Mouse (Mus musculus): ENCODE results near the gene Tmem35b.
"Not testable (repeated sequence)": the region's sequence is repeated elsewhere in the genome, so short reads cannot be mapped to it uniquely, and the experiment has no call there.

Tmem35b gene

GRCm38 (mm10) chr4:127123391-127123790 is at the start of gene Tmem35b:
Gene Tmem35b (plus strand): TSS chr4:127123691.
- no peak for DNase-seq (ENCODE audit: low read depth)

GRCm38 (mm10) chr4:127074915-127075314 is 48.6 kb upstream of the Tmem35b start:
- peak; percentile 40 for DNase-seq (ENCODE audit: low read depth)

DNA sequence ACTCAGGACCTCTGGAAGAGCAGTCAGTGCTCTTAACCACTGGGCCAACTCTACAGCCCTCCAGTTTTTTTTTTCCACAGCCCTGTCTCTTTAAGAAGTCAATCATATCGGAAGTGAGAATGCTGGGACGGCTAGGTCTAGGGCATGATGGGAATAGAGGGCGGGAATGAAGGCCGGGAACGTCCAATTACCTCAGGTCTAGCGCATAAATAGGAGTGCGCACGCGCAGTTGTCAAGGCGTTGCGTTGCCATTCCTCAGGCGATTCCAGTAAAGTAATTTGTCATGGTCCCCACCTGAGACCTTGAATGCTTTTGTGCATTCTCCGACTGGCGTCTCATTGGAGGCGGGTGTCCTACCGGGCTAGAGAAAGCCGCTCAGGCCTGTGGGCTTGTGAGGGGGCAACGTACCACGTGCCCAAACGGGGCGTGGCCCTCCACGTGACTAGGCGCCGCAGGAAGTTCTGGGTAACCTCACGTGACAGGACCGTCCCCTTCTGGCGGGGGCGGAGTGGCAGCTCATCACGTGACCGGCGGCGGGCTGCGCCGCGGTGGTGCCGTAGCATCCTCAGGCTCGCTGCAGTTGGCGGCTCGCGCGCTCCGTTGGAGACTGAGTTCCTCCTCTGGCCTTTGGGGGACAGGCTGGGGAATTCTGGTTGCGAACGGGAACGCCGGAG is 46.5 kb upstream of the Tmem35b start, which contains the start of gene Zmym6:
Gene Zmym6 (plus strand): TSS at position 509 of the 674 bp plus-strand sequence.
- DNase-seq (ENCODE audit: low read depth) = peak; percentile 96

GRCm38 (mm10) chr4:127080806-127081205 is 42.7 kb upstream of the Tmem35b start:
- DNase-seq (ENCODE audit: low read depth) = no peak

DNA sequence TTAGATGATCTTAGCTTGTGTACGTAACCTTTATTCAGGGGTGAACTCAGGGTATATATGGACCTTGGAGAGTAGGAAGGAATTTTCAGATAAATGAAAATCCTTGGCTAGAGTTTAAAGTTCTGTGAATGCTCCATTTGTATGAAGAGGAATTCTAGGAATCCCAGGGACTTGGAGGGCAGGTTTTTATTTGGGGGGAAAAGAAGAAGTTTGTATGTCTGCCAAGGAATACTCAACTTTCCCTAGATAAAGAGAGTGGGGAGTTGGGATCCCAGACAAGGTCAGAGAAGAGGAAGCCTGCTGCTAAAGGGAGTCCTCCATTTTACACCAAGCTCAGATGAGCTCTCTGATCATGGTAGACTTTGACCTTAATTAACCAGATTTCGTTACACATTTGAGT is 40.4 kb upstream of the Tmem35b start:
- DNase-seq (ENCODE audit: low read depth) = no peak

- DNase-seq (ENCODE audit: low read depth) = no peak
These were observed 37.7 kb upstream of the Tmem35b start for GRCm38 (mm10) chr4:127085761-127086160.

DNA sequence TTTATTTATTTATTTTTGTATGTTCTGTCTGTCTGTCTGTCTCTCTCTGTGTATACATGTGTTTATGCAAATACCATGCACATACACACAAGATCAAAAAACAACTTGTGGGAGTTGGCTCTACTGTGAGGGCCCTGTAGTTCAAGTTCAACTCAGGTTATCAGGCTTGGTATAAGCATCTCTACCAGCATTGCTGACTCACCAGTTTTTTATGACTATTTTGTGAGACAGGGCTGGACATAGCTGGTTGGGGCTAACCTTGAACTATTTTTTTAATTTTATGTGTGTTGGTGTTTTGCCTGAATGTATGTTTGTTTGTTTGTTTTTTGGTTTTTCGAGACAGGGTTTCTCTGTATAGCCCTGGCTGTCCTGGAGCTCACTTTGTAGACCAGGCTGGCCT is 32.3 kb upstream of the Tmem35b start:
- DNase-seq (ENCODE audit: low read depth) = no peak

- DNase-seq (ENCODE audit: low read depth) = peak; percentile 17
These were observed 28.4 kb upstream of the Tmem35b start for GRCm38 (mm10) chr4:127095090-127095489.

GRCm38 (mm10) chr4:127099552-127099951 is 23.9 kb upstream of the Tmem35b start:
- DNase-seq (ENCODE audit: low read depth) = not testable (repeated sequence)

GRCm38 (mm10) chr4:127107566-127107965 is 15.9 kb upstream of the Tmem35b start:
- no peak for DNase-seq (ENCODE audit: low read depth)

DNA sequence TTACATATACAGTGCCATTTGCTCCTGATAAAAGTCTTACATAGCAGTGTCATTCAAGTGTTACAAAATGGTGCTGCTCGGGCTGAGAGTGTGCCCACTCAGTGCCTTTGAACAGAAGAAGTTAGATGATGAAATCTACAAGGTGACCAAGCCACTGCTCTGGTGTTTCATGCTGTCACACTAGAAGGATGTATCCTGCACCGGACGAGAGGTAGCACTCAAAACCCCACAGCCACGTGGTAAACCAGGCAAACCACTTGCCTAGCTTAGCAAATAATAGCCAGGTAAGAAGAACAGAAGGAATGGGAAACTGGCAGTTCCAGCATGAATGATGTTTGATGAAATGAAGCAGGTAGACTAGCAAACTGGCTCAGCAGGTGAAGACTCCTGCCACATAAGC is 12.9 kb upstream of the Tmem35b start:
- DNase-seq (ENCODE audit: low read depth) = no peak

DNA sequence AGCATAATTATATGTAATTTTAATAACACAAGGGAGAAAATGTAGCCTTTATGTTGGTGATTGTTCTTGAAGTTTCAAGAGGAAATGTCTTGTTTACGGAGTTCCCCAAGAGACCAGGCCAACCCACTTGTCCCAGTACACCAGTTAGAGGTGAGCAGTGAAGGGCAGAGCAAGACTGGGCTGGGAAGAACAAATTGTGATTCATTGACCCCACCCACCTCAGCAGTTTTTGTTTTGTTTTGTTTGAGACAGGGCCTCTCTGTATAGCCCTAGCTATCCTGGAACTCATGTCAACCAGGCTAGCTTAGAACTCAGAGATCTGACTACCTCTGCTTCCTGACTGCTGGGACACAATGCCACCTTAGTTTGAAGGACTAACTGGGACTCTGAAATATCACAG is 840 bp downstream of the Tmem35b start:
- no peak for DNase-seq (ENCODE audit: low read depth)

- DNase-seq (ENCODE audit: low read depth) = peak; percentile 93
These were observed 2.5 kb downstream of the Tmem35b start for GRCm38 (mm10) chr4:127125834-127126463.

GRCm38 (mm10) chr4:127134687-127135086 is 11.2 kb downstream of the Tmem35b start:
- DNase-seq (ENCODE audit: low read depth) = no peak

DNA sequence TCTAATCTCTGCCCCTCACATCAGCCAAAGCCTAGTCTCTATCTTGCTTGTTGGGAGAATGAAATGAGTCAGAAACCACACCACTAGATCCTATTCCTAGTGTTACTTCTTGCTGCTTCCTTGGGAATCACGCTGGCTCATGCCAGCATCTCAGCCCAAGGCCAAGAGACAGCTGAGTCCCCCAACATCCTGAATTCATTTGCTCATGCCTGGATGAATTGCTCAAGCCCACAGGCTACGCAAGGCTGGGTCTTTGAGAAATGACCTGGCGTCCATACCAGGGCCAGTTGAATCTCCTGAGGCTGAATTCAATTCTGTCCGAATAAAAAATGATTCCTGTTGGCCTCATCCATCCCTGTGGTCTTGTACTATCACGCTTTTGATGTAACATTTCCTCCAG is 14.1 kb downstream of the Tmem35b start:
- no peak for DNase-seq (ENCODE audit: low read depth)

DNA sequence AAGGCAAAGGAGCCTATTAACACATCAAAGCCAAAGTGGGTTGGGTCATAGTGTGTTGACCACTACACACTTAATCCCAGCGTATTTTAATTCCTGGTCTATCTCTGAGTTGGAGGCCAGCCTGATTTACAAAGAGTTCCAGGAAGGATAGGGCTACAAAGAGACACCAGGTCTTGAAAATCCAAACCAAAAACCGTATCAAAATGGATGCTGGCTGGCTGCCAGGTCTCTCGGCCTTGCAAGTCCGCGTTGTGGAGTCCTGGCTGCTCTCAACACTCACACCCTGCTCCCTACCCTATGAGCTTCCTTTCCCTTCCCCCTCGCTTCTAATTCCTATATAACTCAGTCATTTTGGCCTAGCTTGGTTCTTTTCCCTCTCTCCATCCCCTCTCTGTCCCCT is 15.0 kb downstream of the Tmem35b start:
- DNase-seq (ENCODE audit: low read depth) = no peak

- no peak for DNase-seq (ENCODE audit: low read depth)
These were observed 26.5 kb downstream of the Tmem35b start for GRCm38 (mm10) chr4:127150031-127150430.

DNA sequence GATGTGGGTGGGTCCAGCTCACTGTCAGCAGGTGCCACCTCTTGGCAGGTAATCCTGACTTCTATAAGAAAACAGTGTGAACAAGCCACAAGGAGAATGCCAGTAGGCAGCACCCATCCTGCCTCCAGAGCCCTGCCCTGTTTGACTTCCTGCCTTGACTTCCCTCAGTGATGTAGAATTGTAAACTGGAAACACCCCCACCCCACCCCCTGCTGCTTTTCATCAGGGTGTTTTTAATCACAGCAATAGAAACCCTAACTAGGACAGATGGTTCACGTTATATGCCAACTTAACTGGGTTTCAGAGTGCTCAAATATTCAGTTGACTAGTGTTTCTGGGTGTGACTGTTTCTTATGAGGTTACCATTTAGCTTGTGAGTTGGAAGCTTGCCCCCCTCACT is 29.9 kb downstream of the Tmem35b start:
- no peak for DNase-seq (ENCODE audit: low read depth)

- peak; percentile 25 for DNase-seq (ENCODE audit: low read depth)
These were observed 32.3 kb downstream of the Tmem35b start for GRCm38 (mm10) chr4:127155757-127156156.

GRCm38 (mm10) chr4:127157746-127158145 is 34.3 kb downstream of the Tmem35b start:
- no peak for DNase-seq (ENCODE audit: low read depth)

DNA sequence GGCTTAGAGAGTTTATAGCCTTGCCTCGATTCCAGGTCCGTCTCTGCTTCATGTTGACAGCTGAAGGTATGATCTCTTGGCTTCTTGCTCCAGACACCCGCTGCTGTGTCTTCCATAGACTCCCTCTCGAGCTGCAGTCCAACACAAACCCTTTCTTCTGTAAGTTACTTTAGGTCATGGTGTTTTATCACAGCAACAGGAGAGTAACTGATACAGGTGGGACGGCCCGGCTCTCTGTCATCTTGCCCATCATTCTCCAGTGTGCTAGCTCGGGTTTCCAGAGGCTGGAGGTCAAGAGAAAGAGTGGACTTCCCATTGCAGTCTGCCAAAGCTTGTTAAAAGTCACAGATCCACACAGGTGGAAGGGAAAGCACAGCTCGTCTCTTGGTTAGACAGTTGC is 40.4 kb downstream of the Tmem35b start:
- DNase-seq (ENCODE audit: low read depth) = no peak

GRCm38 (mm10) chr4:127167096-127167495 is 43.6 kb downstream of the Tmem35b start:
- no peak for DNase-seq (ENCODE audit: low read depth)

GRCm38 (mm10) chr4:127167731-127168130 is 44.2 kb downstream of the Tmem35b start:
- no peak for DNase-seq (ENCODE audit: low read depth)
